Mouse (Mus musculus) heart, embryonic 11.5 days (tissue): ENCODE measurements at regions not wholly inside any gene's neighbourhood (a gene's known extent, or its start where the extent isn't known, plus 50 kb on each side); places are given as distances from the start of the nearest gene placed in this dataset.

Experiments
- ATAC-seq: fragments of 200-750 bp; cut with Nextera tagmentation; replicated peaks from 2 replicates; pipeline ENCODE4 v1.8.0; 2017; ENCODE audit warnings: moderate library complexity; ENCODE audit not compliant: insufficient number of reproducible peaks, low FRiP score, low TSS enrichment
- H3K27ac ChIP-seq: fragments of 300-500 bp; sonication (generic); 2 replicates; pipeline ENCODE4 v1.5.1; 2014; ENCODE audit warnings: mild to moderate bottlenecking, low read depth, low read length
- H3K27me3 ChIP-seq: fragments of 300-500 bp; sonication (generic); 2 replicates; pipeline ENCODE4 v1.6.1; 2014; ENCODE audit warnings: mild to moderate bottlenecking, low read length, mixed read lengths; ENCODE audit not compliant: control insufficient read depth, insufficient read depth
- H3K36me3 ChIP-seq: fragments of 300-500 bp; sonication (generic); 2 replicates; pipeline ENCODE4 v1.6.1; 2014; ENCODE audit warnings: mild to moderate bottlenecking, low read length, moderate library complexity, mixed read lengths; ENCODE audit not compliant: control insufficient read depth, insufficient read depth
- H3K4me1 ChIP-seq: fragments of 300-500 bp; sonication (generic); 2 replicates; pipeline ENCODE4 v1.6.1; 2014; ENCODE audit warnings: low read length; ENCODE audit not compliant: control insufficient read depth, insufficient read depth
- H3K4me2 ChIP-seq: fragments of 300-500 bp; sonication (generic); 2 replicates; pipeline ENCODE4 v1.6.1; 2014; ENCODE audit warnings: mild to moderate bottlenecking, moderate library complexity
- H3K4me3 ChIP-seq: fragments of 300-500 bp; sonication (generic); 2 replicates; pipeline ENCODE4 v1.5.1; 2014; ENCODE audit warnings: low read depth, low read length
- H3K9ac ChIP-seq: fragments of 300-500 bp; sonication (generic); 2 replicates; pipeline ENCODE4 v1.6.1; 2014; ENCODE audit warnings: mild to moderate bottlenecking, low read depth, low read length, moderate library complexity
- H3K9me3 ChIP-seq: fragments of 300-500 bp; sonication (generic); replicated peaks from 2 replicates; pipeline ENCODE4 v1.6.1; 2016; ENCODE audit warnings: low read length; ENCODE audit not compliant: control insufficient read depth
- WGBS: fragments of 180-500 bp; shearing (Covaris S2); extraction: QIAGEN DNeasy Blood & Tissue Kit; methylation state at CpG from one replicate; pipeline ENCODE4 v1.1.7; 2014; ENCODE audit not compliant: insufficient replicate concordance; 5-methylcytosine and 5-hydroxymethylcytosine counted together

- Histone ChIP-seq H3K4me1 (no peaks in the 10 kb centered on the region), H3K4me2 (no peak overlapping the region), H3K36me3 (no peaks in the 10 kb centered on the region), H3K9me3 (no peaks in the 10 kb centered on the region), H3K4me3 (no peak overlapping the region), H3K27ac (no peak overlapping the region), H3K9ac (no peak overlapping the region), H3K27me3 (no peaks in the 10 kb centered on the region)
- ATAC-seq = no peak
- WGBS = 75% methylated on average over 14 of the region's 14 CpGs
These were observed 807.6 kb upstream of the Car8 start for GRCm38 (mm10) chr4:9046436-9046835.

DNA sequence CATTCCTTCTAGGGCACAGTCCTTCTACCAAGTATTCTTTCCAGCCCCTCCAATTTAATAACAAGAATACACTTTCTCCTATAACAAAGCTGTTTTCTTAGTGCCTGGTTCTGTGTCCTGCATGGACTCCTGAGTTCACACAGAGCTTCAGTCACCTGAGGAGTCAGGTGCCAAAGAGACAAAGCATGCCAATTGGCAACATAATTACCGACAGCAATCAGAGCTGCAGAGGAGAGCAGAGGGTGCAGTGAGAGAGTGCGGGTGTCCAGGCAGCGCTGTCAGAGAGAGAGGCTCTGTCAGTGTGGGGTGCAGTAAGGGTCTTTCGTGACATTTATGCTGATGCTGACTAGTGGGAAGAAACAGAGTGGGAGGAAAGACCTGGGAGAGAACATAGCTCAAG lies 807.2 kb upstream of the Car8 start:
- no peak overlapping the region for H3K27ac ChIP-seq
- no peaks in the 10 kb centered on the region for H3K27me3 ChIP-seq
- no peaks in the 10 kb centered on the region for H3K4me1 ChIP-seq
- WGBS = 73% methylated on average over 4 of the region's 4 CpGs
- H3K4me3 ChIP-seq = no peak overlapping the region
- ATAC-seq = no peak
- no peaks in the 10 kb centered on the region for H3K36me3 ChIP-seq
- H3K9ac ChIP-seq = no peak overlapping the region
- no peak overlapping the region for H3K4me2 ChIP-seq
- H3K9me3 ChIP-seq = no peaks in the 10 kb centered on the region

DNA sequence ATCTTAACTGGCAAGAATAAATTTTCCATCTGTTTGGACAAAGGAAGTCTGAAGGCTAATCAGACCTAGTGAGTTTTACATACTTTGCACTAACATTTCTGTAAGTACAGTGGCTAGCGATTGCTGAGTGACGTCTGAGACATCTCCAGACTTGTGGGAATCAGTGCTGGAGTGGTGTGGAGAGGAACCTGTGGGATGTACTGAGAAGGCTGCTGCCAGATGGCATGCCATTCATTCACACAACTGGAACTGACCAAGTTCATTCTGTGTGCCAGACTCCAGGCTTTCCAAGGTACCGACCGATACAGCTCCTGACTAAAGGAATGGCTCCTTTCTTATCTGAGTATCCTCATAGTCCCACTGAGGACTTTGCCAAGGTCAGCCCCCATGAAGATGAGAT lies 797.2 kb upstream of the Car8 start:
- Histone ChIP-seq H3K27ac (no peak overlapping the region), H3K4me2 (no peak overlapping the region), H3K4me1 (peaks cover 10% of the 10 kb centered on the region; the same call in 1 of the 2 replicates), H3K36me3 (no peaks in the 10 kb centered on the region), H3K9ac (no peak overlapping the region), H3K4me3 (no peak overlapping the region), H3K9me3 (no peaks in the 10 kb centered on the region), H3K27me3 (no peaks in the 10 kb centered on the region)
- 50% methylated on average over 4 of the region's 4 CpGs for WGBS
- ATAC-seq = no peak

DNA sequence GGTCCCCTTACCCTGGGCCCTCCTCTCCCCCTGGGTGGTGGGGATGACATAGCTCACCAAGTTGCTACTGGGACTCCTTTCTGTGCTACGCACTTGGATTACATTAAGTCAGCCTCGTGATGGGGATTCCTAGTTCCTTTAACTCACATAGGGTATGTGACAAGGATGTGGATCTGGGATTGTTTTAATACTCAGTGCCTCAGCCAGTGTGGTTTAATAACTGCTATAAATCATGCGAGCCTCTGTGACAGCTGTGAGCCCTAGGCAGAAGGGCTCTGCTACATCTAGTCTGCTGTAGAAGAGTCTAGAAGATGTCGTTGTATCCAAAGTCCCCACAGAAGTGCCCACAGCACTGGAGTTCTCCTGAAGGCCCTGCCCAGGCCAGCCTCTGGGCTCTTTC lies 796.5 kb upstream of the Car8 start:
- H3K4me2 ChIP-seq = no peak overlapping the region
- WGBS = 77% methylated on average over 4 of the region's 4 CpGs
- H3K27me3 ChIP-seq = no peaks in the 10 kb centered on the region
- ATAC-seq = no peak
- no peaks in the 10 kb centered on the region for H3K36me3 ChIP-seq
- H3K4me3 ChIP-seq = no peak overlapping the region
- H3K27ac ChIP-seq = no peak overlapping the region
- H3K9ac ChIP-seq = no peak overlapping the region
- no peaks in the 10 kb centered on the region for H3K9me3 ChIP-seq
- peaks cover 10% of the 10 kb centered on the region; the same call in 1 of the 2 replicates for H3K4me1 ChIP-seq

DNA sequence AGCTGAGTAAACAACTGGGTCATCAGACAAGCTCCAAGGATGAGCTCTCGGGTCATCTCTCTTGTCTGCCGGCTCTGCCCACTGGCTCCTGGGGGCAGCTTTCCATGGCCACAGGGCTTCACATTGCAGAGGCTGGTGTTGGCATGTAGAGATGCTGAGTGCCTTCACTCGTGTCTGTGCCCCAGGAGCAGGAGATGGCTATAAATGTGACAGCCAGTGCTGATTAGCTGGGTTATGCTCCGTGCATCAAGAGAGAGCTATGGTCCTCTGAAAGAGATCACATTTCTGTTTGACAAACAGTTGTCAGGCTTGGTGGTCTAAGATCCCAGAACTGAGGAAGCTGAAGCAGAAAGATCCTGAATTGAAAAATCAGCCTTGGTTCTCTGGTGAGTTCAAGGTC lies 795.4 kb upstream of the Car8 start:
- H3K27me3 ChIP-seq = no peaks in the 10 kb centered on the region
- H3K9me3 ChIP-seq = no peaks in the 10 kb centered on the region
- no peak overlapping the region for H3K4me3 ChIP-seq
- H3K27ac ChIP-seq = no peak overlapping the region
- ATAC-seq = no peak
- H3K4me2 ChIP-seq = no peak overlapping the region
- H3K4me1 ChIP-seq = peaks cover 10% of the 10 kb centered on the region; the same call in 1 of the 2 replicates
- H3K36me3 ChIP-seq = no peaks in the 10 kb centered on the region
- H3K9ac ChIP-seq = no peak overlapping the region
- WGBS = 39% methylated on average over 4 of the region's 4 CpGs

DNA sequence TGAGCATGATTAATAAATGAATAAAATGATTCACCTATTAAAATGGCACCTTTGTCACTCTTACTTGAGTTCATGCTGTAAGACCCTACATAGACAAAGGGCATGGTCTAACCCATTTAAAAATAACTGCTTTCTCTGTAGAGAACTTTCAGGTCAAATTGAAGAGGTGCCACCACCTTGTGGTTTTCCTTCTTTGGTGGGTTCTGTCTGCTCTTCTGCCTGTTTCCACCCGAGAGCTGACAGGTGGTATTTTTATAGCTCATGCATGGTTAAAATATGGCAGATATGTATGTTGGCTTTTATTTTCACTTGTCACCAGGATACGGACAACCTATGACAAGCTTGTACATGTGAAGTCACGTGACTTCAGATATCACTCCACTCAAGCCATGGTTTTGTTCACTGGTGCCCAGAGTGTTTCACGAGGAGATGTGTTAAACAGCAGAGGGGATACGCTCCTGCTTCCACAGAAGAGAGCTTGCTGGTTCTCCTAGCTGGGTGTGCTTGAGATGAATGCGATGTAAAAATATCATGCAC lies 794.3 kb upstream of the Car8 start:
- H3K9me3 ChIP-seq = no peaks in the 10 kb centered on the region
- H3K27ac ChIP-seq = no peak overlapping the region
- no peak overlapping the region for H3K4me2 ChIP-seq
- ATAC-seq = no peak
- 79% methylated on average over 6 of the region's 6 CpGs for WGBS
- H3K36me3 ChIP-seq = no peaks in the 10 kb centered on the region
- H3K4me1 ChIP-seq = peaks cover 10% of the 10 kb centered on the region; the same call in 1 of the 2 replicates
- no peaks in the 10 kb centered on the region for H3K27me3 ChIP-seq
- H3K4me3 ChIP-seq = no peak overlapping the region
- no peak overlapping the region for H3K9ac ChIP-seq

- no peak overlapping the region for H3K27ac ChIP-seq
- 52% methylated on average over 6 of the region's 6 CpGs for WGBS
- no peak for ATAC-seq
These were observed 792.8 kb upstream of the Car8 start for GRCm38 (mm10) chr4:9031634-9032033.

DNA sequence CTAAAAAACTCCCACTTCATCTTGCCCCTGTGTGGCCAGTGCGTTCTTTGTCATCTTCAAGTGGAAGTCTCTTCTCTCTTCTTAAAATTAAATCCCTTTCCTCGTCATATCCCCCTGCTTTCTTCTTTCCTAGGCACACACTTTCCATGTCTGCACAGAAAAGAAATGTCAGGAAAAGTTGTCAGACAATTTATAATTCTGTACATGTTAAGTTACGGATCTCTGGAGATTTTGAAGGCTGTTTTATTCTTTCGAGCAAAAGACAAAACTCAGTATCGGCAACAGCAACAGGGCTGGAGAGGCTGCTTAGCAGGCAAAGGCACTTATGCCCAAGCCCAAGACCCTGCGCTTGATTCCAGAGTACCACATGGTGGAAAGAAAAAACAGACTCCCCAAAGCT lies 790.1 kb upstream of the Car8 start:
- Histone ChIP-seq H3K27me3 (no peaks in the 10 kb centered on the region), H3K9ac (no peak overlapping the region), H3K4me3 (peak overlapping the region; percentile 46), H3K27ac (no peak overlapping the region), H3K9me3 (no peaks in the 10 kb centered on the region), H3K4me1 (0 out of 2 replicates have a peak, but pooled peaks cover 3% of the 10 kb centered on the region), H3K36me3 (no peaks in the 10 kb centered on the region), H3K4me2 (peak overlapping the region; percentile 76)
- 24% methylated on average over 6 of the region's 6 CpGs for WGBS
- no peak for ATAC-seq

More at GRCm38 (mm10) chr4:9031634-9032033, 792.8 kb upstream of the Car8 start:
- no peaks in the 10 kb centered on the region for H3K36me3 ChIP-seq
- no peaks in the 10 kb centered on the region for H3K9me3 ChIP-seq
- no peaks in the 10 kb centered on the region for H3K27me3 ChIP-seq
- peaks cover 12% of the 10 kb centered on the region; the same call in 1 of the 2 replicates for H3K4me1 ChIP-seq
- no peak overlapping the region for H3K9ac ChIP-seq
- H3K4me2 ChIP-seq = no peak overlapping the region
- no peak overlapping the region for H3K4me3 ChIP-seq

DNA sequence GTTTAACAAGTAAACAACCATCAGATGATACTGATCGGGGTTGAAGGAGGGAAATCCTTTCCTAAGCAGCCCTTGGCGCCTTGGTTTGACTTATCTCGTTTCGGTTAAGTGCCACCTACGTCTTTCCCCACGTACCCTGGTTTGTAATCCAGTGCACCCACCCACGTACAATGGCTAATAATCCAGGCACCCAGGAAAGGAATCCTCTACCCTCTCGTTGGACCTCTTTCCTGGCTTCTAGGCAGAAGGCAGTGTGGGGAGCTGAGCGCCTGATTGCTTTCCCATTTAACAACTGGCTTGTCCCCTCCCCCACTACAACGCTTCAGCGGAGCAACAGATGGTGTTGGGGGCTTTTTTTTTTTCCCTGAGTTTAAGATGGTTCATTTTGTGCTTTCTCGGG lies 789.6 kb upstream of the Car8 start:
- under 1% methylated on average over 12 of the region's 12 CpGs for WGBS
- peak overlapping the region; percentile 46 for H3K4me3 ChIP-seq
- H3K27ac ChIP-seq = no peak overlapping the region
- H3K4me1 ChIP-seq = 0 out of 2 replicates have a peak, but pooled peaks cover 3% of the 10 kb centered on the region
- H3K27me3 ChIP-seq = no peaks in the 10 kb centered on the region
- ATAC-seq = no peak
- H3K9me3 ChIP-seq = no peaks in the 10 kb centered on the region
- H3K4me2 ChIP-seq = peak overlapping the region; percentile 76
- H3K9ac ChIP-seq = peak overlapping the region; percentile 67
- no peaks in the 10 kb centered on the region for H3K36me3 ChIP-seq
